Mouse (Mus musculus): ENCODE data around the gene Pld5. TPM values are rescaled to one million over a fixed set of nuclear protein-coding genes. Genes with fewer than 3 reads are reported as not detected.

Pld5 gene
- polyA plus RNA-seq, 1 experiment, result not detected

DNA sequence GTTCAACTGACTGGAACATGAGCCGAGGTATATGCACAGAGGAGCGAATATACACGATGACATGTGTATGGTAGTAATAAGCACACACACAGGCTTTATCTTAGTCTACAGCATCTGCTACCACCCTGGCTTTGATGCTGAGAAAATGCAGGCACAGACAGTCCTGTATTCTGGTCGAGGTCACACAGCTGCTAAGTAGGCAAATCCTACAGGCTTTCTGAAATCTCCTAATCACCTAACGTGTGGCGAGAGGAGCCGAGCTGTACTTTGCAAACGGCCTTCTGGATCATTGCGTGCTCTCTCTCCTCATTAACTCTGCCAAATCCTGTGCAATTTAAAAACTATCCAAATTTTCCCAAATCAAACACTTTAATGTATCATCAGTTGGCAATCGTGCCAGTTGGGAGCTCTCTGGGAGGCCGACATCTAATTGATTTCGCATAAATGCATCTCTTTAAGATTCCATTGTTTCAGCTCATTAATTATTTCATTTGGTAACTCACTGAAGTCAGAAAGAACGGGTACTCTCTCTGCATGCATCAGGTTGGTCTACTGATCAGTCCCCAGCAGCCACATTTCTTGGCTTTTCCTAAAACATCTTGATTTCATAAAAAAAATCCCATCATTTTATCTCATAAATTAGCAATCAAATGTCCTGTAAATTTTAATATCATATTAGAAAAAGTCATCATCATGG, 189.0 kb downstream of the Pld5 start:
- TF ChIP-seq GATA1 (IDR thresholded peaks at IDR 0.05; ENCODE audit: low read length), result no peak

DNA sequence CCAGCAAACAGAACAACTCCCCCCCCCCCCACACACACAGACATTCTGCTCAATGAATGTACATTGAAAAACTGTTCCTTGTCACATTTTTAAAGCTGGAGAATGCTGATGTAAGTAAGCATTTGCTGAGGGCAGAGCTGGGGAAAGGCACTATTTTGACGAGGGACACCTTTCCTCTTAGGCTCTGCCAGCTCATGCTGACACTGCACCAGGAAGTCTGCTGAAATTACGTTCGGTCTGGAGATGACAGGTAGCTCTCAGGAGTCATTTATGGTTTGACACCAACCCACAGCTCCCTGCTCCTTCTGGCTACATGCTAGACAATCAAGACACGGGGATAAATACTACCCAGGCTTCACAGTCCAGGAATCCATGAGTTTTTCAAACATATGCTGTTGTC, 192.8 kb downstream of the Pld5 start:
- no peak for TF ChIP-seq GATA1 (IDR thresholded peaks at IDR 0.05; ENCODE audit: low read length)

DNA sequence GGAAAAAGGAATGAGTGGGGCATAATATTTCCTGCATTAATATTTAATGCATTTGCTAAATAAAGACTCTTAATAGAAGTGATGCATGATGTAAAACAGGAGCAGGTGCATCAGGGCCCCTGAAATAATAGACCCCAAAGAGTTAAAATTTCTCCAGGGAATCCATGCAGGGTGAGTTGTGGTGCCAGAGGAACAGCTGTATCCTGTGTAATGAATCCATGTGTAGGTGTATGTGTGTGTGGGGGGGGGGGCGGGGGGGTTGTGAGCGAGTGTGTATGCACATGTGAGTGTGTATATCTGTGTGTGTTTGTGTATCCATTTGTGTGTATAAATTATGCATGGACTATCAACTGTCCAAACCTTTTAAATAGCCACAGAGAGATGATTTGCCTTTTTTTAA, 194.1 kb downstream of the Pld5 start:
- no peak for TF ChIP-seq GATA1 (IDR thresholded peaks at IDR 0.05; ENCODE audit: low read length)

DNA sequence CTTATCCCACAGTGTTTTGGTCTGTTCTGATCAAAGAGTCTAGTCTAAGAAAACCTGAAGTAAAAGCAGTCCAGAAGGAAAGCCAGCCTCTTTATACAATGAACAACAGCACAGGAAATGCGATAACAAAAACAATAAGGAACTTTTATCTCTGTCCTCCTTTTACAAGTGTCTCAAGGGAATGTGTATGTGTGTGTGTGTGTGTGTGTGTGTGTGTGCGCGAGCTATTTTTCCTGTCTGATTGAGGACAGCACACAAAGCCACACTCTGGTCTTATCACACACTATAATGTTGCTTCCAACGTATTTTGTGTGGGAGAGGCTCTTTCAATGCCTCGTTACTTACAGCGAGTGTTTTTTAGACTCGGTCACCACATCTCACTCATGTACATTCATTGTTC, 196.7 kb downstream of the Pld5 start:
- no peak for TF ChIP-seq GATA1 (IDR thresholded peaks at IDR 0.05; ENCODE audit: low read length)

DNA sequence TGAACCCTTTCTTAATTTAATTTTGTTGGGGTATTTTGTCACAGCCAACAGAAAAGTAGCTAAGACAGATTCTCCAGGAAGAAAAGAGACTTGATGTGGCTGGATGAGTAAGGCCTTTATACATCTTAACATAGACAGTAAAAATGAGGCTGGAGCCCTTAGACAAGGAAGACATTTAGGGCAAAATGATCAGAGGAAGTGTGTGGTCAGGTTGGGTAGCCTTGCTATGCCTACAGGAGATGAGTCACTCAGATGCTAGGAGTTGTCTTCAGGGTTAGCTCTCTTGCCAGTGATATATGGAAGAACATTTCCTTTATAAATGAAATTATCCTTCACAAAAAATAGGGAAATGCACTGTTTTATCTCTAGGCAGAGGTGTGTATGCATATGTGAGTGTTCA, 198.3 kb downstream of the Pld5 start:
- no peak for TF ChIP-seq GATA1 (IDR thresholded peaks at IDR 0.05; ENCODE audit: low read length)

- no peak for TF ChIP-seq GATA1 (IDR thresholded peaks at IDR 0.05; ENCODE audit: low read length)
Observed at GRCm38 (mm10) chr1:176075810-176076209, 199.3 kb downstream of the Pld5 start.

DNA sequence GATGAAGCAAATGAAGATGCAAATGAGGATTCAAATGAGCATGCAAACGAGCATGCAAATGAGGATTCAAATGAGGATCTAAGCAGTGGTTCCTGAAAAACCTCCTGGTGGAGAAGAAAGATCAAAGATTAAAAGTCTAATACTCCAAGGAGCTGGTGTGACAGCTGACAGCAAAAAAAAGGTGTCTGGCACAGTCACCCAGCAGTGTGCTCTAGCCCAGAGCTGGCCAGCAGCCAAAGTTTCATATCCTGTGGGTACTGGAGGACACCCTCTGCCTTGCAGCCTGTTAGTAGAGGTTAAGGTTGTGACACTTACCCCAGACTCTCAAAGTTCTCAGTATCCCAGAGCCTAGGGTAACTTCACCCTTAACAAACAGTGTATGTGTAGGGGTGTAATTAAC, 199.7 kb downstream of the Pld5 start:
- no peak for TF ChIP-seq GATA1 (IDR thresholded peaks at IDR 0.05; ENCODE audit: low read length)

DNA sequence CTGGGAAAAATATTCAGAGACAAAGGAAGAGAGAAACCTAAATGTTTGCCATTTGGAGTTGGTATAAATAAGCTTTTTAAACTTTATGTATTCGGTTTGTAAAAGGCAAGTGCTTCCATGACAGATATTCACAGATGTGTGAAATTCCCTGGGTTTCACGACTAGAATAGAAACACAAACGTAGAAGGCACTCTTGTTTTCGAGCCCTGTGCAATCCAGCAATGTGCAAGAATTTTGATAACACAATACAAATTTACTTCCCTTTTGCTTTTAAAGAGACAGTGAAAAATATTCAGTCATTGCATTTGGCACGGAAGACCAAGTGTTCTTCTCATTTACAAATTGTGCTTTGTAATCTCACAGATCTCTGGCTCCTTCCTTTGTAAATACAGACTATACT, 200.6 kb downstream of the Pld5 start:
- TF ChIP-seq GATA1 (IDR thresholded peaks at IDR 0.05; ENCODE audit: low read length), result no peak

DNA sequence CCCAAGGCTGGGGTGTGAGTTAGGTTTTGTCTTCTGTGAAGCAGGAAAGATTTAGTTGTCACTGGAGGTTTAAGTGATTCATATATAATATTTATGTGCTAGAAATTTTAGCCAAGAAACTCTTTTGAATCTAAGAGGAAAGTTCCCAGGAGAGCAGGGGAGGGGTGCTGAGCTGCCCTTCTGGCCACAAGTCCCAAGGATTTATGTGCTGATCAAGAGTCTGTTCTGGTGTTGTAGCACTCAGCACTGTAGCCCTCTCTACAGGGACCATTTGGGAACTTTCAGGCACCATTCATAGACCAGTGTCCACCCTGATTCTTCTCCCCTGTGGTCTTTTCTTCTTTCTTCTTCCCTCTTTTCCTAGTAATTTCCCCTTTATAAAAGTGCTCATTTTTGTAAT, 209.8 kb downstream of the Pld5 start:
- no peak for TF ChIP-seq GATA1 (IDR thresholded peaks at IDR 0.05; ENCODE audit: low read length)

DNA sequence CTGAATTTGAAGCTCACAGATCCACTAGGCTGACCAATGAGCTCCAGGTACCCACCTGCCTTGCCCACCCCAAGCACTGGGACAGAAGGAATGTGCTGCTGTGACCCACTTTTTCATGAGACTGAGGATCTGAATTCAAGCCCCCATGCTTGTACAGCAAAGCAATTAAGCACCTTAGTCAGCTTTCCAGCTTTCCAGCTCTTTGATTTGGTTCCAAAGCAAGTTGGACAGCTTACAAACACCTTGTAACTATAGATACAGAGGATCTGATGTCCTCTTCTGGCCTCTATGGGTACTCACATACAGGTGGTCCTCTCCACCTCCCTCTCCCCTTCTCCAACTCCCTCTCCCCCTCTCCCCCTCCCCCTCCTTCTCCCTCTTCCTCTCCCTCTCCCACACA, 210.6 kb downstream of the Pld5 start:
- no peak for TF ChIP-seq GATA1 (IDR thresholded peaks at IDR 0.05; ENCODE audit: low read length)

DNA sequence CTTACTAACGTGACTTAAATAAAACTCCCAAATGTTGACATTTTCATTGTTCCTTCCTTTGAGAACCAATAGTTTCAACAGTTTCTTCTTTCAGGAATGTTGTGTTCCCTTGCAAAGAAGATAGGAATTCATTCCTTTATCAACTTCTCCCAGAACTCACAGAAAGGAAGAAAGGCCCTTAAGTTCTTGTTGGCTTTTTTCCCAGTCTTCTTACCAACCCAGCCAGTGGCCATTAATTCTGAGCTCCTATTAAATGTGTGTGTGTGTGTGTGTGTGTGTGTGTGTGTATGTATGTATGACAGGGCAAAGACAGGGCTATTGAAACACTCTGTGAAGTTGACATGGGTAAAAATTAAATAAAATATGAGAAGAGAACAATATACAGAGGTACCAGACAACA, 221.5 kb downstream of the Pld5 start:
- no peak for TF ChIP-seq GATA1 (IDR thresholded peaks at IDR 0.05; ENCODE audit: low read length)

DNA sequence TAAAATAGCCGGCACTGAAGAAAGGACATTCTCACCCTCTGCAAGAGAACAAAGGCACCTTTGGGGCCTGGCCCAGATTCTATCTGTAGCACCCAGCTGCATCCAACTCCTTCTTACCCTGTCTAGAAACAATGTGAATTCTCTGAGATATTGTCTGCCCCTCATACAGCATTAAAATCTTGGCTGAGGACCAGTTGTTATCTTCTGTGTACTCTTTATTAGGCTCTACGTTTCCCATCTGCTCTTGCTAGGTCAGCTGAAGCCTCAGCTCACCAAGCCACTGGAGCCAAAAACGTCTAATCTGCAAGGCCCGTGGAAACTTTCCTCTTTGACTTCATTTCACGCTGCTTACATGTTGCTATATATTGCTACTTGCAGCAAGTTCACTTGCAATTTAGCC, 228.1 kb downstream of the Pld5 start:
- TF ChIP-seq GATA1 (IDR thresholded peaks at IDR 0.05; ENCODE audit: low read length), result no peak

GRCm38 (mm10) chr1:176046375-176046774, 228.7 kb downstream of the Pld5 start:
- TF ChIP-seq GATA1 (IDR thresholded peaks at IDR 0.05; ENCODE audit: low read length), result no peak

DNA sequence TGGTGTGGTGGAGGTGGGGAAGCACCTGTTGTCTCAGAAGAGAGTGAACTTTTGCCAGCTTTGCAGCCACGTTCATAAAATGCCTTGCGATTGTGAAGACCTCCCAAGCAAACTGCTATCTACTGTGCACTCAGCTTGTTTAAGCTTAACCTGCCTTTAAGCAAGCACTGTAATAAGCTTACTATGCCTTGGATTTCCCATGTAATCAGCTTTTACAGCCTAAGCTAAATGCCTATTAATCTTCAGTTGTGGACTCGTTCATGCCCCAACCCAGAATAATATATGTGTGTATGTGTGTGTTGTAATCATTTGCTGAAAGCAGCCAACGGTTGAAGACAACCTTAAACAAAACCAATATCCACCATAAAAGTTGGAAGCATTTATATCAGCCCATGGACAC, 232.1 kb downstream of the Pld5 start:
- no peak for TF ChIP-seq GATA1 (IDR thresholded peaks at IDR 0.05; ENCODE audit: low read length)

DNA sequence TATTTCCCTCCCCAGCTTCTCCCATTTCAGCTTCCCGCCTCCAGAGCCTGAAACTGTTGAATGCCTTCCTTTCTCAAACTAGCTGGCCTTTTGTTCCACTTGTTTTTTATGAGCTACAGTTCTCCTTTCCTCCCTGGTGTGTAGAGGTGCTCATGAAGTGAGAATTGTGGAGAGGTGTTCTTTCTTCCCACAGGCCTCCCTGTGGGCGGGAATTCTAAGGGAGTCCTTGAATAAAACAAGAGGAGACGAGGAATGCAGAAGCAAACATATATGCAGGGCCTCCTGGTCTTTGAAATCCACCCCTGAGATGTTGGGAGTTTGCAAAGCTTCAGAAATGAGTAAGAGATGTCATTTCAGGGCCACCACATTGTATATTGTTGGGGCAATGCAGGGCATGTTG, 235.2 kb downstream of the Pld5 start:
- no peak for TF ChIP-seq GATA1 (IDR thresholded peaks at IDR 0.05; ENCODE audit: low read length)

GRCm38 (mm10) chr1:176036028-176036427, 239.1 kb downstream of the Pld5 start:
- TF ChIP-seq GATA1 (IDR thresholded peaks at IDR 0.05; ENCODE audit: low read length), result no peak

DNA sequence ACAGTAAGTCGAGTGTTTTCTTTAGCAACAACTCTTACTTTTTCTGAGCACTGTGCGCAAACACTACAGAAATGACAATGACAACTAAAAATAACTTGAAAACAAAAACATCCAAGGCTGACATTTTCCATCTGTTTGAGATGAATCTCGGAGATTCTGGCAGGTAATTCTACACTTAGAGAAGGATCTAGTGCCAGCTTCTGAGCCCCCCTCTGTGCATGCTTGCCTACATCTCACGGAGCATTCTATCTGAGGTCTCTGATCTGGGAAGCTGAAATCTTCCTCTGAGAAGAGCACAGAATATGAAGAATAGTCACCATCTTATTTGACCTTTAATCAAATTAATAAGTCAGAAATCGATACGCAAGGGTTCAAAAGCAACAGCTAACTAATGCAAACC, 240.4 kb downstream of the Pld5 start:
- TF ChIP-seq GATA1 (IDR thresholded peaks at IDR 0.05; ENCODE audit: low read length), result no peak

DNA sequence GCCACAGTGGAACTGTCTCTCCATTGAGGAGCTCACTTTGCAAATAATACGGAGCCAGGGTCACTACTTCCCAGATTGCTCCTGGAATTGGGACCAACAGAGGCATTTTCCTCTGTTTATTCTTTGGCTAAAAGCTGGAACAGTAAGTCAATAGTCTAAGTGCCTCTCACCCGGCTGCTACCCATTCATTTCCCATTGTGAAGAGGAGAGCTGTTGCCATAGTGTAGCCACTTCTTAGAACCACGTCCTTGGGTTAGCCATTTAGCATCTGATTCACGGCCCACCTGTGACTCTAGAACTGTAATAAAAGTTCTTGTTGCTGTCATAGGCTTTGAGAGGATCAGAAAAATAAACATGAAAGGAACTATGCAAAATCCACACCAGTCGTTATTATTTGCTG, 241.4 kb downstream of the Pld5 start:
- no peak for TF ChIP-seq GATA1 (IDR thresholded peaks at IDR 0.05; ENCODE audit: low read length)

Measured in G1E-ER4 (cell line).